Mouse (Mus musculus) layer of hippocampus, adult 8-10 months (tissue): Measurements from ENCODE around the gene Hadha. TPM values are rescaled to one million over a fixed set of nuclear protein-coding genes. Genes with fewer than 3 reads are reported as not detected.

ENCODE experiments used
- DNase-seq, 2 experiments: peaks; one replicate each; pipeline ENCODE4 v3.0.0; 2022; ENCODE audit warnings: low spot score in 2 of 2
- total RNA-seq, 4 experiments: library from RNA; stranded (reverse); gene quantifications; 2 replicates each; pipeline ENCODE4 v1.2.4; 2022

Hadha gene
- total RNA-seq = 10 to 100 TPM; 73.3 to 81.8 (median 74.5) TPM

- DNase-seq = peak; percentile 88 to 93
Measured at GRCm38 (mm10) chr5:30154474-30155394, at the start of gene Hadha, which contains the start of gene Hadhb. TSS of gene Hadha (minus strand) at chr5:30155162. TSS of gene Hadhb (plus strand) at chr5:30155248.

GRCm38 (mm10) chr5:30204441-30204840 lies 49.5 kb upstream of the Hadha start:
- no peak for DNase-seq

- no peak for DNase-seq
Measured at GRCm38 (mm10) chr5:30203216-30203885, 48.4 kb upstream of the Hadha start.

- DNase-seq = no peak
Measured at GRCm38 (mm10) chr5:30202221-30202620, 47.3 kb upstream of the Hadha start.

- peak in 1 of 2 experiments; percentile 28 for DNase-seq
Measured at GRCm38 (mm10) chr5:30201521-30201920, 46.6 kb upstream of the Hadha start.

- DNase-seq = no peak
Measured at GRCm38 (mm10) chr5:30198257-30198656, 43.3 kb upstream of the Hadha start.

- DNase-seq = no peak
Measured at GRCm38 (mm10) chr5:30195340-30195739, 40.4 kb upstream of the Hadha start.

GRCm38 (mm10) chr5:30192452-30192851 lies 37.5 kb upstream of the Hadha start:
- no peak for DNase-seq

- DNase-seq = no peak
Measured at GRCm38 (mm10) chr5:30187687-30188485, 32.9 kb upstream of the Hadha start.

GRCm38 (mm10) chr5:30175811-30176210 lies 20.8 kb upstream of the Hadha start:
- no peak for DNase-seq

- DNase-seq = no peak
Measured at GRCm38 (mm10) chr5:30172931-30173692, 18.1 kb upstream of the Hadha start.

- no peak for DNase-seq
Measured at GRCm38 (mm10) chr5:30172115-30172514, 17.2 kb upstream of the Hadha start.

GRCm38 (mm10) chr5:30170303-30170940 lies 15.5 kb upstream of the Hadha start:
- DNase-seq = no peak

- no peak for DNase-seq
Measured at GRCm38 (mm10) chr5:30165234-30165946, 10.4 kb upstream of the Hadha start.

GRCm38 (mm10) chr5:30162339-30162738 lies 7.4 kb upstream of the Hadha start:
- DNase-seq = no peak

GRCm38 (mm10) chr5:30161836-30162235 lies 6.9 kb upstream of the Hadha start:
- no peak for DNase-seq

GRCm38 (mm10) chr5:30159601-30160000 lies 4.6 kb upstream of the Hadha start:
- peak in 1 of 2 experiments; percentile 11 for DNase-seq

GRCm38 (mm10) chr5:30155821-30156629 lies 1.1 kb upstream of the Hadha start:
- no peak for DNase-seq

GRCm38 (mm10) chr5:30155395-30155792 lies 432 bp upstream of the Hadha start:
- no peak for DNase-seq
